8 mouse cellular contexts compared by ENCODE assay signal in genomic region chr17:15208030-15208807, GRCm38 (mm10).
DNase-seq lines count a peak whose midpoint lies in the region; ATAC-seq lines count a peak whose summit lies in the region.

No protein-coding gene starts in this region.

- peak; percentile 30 for DNase-seq in NIH3T3 (ENCODE audit: low read depth)
- DNase-seq in c-Kit-positive CD71-positive TER-119-negative erythroid progenitor cells, embryonic 14.5 days (ENCODE audit: low read depth): peak; percentile 27
- peak; percentile 75 for DNase-seq in intestine, embryonic 14.5 days (ENCODE audit: low spot score)
- DNase-seq in left cerebral cortex, adult 9 months (ENCODE audit: low spot score in 2 of 2): peak; percentile 48 to 65
- DNase-seq in lung, postnatal 4 days: peak; percentile 59 to 68
- no peak for DNase-seq in B cell, adult 2 months

- H3K4me1 ChIP-seq in forebrain, embryonic 15.5 days: peaks cover 21% of the 10 kb centered on the region
- peaks cover 11% of the 10 kb centered on the region for H3K4me1 ChIP-seq in intestine, embryonic 14.5 days (replicated peaks; ENCODE audit: control insufficient read depth, insufficient read depth, low read length)
- peaks cover 10% of the 10 kb centered on the region for H3K4me1 ChIP-seq in stomach, embryonic 14.5 days (ENCODE audit: control insufficient read depth, insufficient read depth, low read length)

- H3K9ac ChIP-seq in forebrain, embryonic 15.5 days (replicated peaks): peak overlapping the region; percentile 47
- H3K9ac ChIP-seq in intestine, embryonic 14.5 days (ENCODE audit: low read length): no peak overlapping the region
- no peak overlapping the region for H3K9ac ChIP-seq in stomach, embryonic 14.5 days (replicated peaks; ENCODE audit: low read depth, low read length)

- H3K27ac ChIP-seq in forebrain, embryonic 15.5 days (replicated peaks): peak overlapping the region; percentile 89
- H3K27ac ChIP-seq in intestine, embryonic 14.5 days (ENCODE audit: low read depth): no peak overlapping the region; the same call in 1 of the 2 replicates
- no peak overlapping the region for H3K27ac ChIP-seq in stomach, embryonic 14.5 days (ENCODE audit: low read length)

- no peaks in the 10 kb centered on the region for H3K27me3 ChIP-seq in forebrain, embryonic 15.5 days
- no peaks in the 10 kb centered on the region for H3K27me3 ChIP-seq in intestine, embryonic 14.5 days (replicated peaks; ENCODE audit: control insufficient read depth, insufficient read depth, low read length)
- no peaks in the 10 kb centered on the region for H3K27me3 ChIP-seq in stomach, embryonic 14.5 days (ENCODE audit: control insufficient read depth, insufficient read depth, low read length)

- no peaks in the 10 kb centered on the region for H3K36me3 ChIP-seq in forebrain, embryonic 15.5 days
- no peaks in the 10 kb centered on the region for H3K36me3 ChIP-seq in intestine, embryonic 14.5 days (ENCODE audit: control insufficient read depth, insufficient read depth, low read length)
- no peaks in the 10 kb centered on the region for H3K36me3 ChIP-seq in stomach, embryonic 14.5 days (ENCODE audit: control insufficient read depth, insufficient read depth, low read length)

- peak overlapping the region; percentile 63 for H3K4me2 ChIP-seq in forebrain, embryonic 15.5 days (replicated peaks)
- H3K4me2 ChIP-seq in intestine, embryonic 14.5 days (ENCODE audit: low read length): peak overlapping the region; percentile 48
- H3K4me2 ChIP-seq in stomach, embryonic 14.5 days (replicated peaks; ENCODE audit: low read depth, low read length): peak overlapping the region; percentile 44

- WGBS in forebrain, embryonic 15.5 days: under 1% methylated on average over 19 of the region's 19 CpGs
- 14% methylated on average over 19 of the region's 19 CpGs for WGBS in intestine, embryonic 14.5 days
- WGBS in stomach, embryonic 14.5 days: 11% methylated on average over 19 of the region's 19 CpGs

- peak; percentile 87 for ATAC-seq in forebrain, embryonic 15.5 days (replicated peaks)
- peak; percentile 68; the same call in 1 of the 2 replicates for ATAC-seq in intestine, embryonic 14.5 days (replicated peaks; ENCODE audit: low FRiP score, low TSS enrichment, low read depth)
- ATAC-seq in stomach, embryonic 14.5 days (ENCODE audit: insufficient number of reproducible peaks, insufficient read depth, low FRiP score, low read depth): 0 out of 2 replicates have a peak, but pooled peaks have one; percentile 44

- H3K4me3 ChIP-seq in forebrain, embryonic 15.5 days: peak overlapping the region; percentile 41
- peak overlapping the region; percentile 30 for H3K4me3 ChIP-seq in intestine, embryonic 14.5 days (ENCODE audit: low read depth, low read length)
- peak overlapping the region; percentile 22 for H3K4me3 ChIP-seq in stomach, embryonic 14.5 days (ENCODE audit: low read depth, low read length)

- H3K9me3 ChIP-seq in forebrain, embryonic 15.5 days: no peaks in the 10 kb centered on the region
- no peaks in the 10 kb centered on the region for H3K9me3 ChIP-seq in intestine, embryonic 14.5 days (ENCODE audit: control insufficient read depth, low read length)
- no peaks in the 10 kb centered on the region for H3K9me3 ChIP-seq in stomach, embryonic 14.5 days (ENCODE audit: control insufficient read depth, low read depth, low read length)

Comparison
In these comparisons a context has a peak if more than half of its experiments do, and no peak if none do; other contexts are left out.
1. DNase-seq: peak in NIH3T3 (single experiment), c-Kit-positive CD71-positive TER-119-negative erythroid progenitor cells, embryonic 14.5 days (single experiment), intestine, embryonic 14.5 days (single experiment), left cerebral cortex, adult 9 months (2 of 2) and lung, postnatal 4 days (2 of 2); none in B cell, adult 2 months (0 of 2).
2. Peak in every context shown above with its lines, with median percentiles within 50 percentile points of each other: ATAC-seq, H3K4me2 ChIP-seq and H3K4me3 ChIP-seq.